8 mouse cellular contexts compared by ENCODE assay signal in the genomic region with DNA sequence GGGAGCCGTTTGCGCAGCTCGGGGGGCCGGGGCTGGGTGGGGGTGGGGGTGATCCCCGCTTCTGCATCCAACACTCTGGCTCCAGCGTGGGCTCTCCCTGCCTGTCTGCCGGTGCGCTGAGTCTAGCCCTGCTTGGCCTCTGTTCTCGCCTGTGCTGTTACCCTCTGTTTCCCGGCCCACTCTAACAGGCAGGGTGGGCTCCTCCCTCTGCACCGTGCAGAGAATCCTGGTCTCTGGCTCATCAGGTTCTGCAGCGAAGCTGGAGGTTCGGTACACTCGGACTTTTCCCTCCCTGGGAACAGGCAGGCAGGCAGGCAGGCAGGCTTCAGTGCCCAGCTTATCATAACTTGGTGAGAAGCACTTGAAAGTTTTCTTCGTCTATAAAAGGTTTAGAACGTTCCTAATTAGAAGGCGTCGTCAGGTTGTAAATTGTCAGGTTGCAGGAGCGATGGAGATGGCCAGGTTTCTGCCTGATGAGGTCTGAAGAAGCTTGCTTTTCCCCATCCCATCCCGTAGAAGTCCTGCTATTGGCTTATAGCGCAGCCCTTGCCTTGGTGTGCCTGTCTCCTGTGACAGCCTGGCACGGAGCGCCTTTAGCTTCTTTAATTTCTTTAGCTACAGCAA. TPM values are rescaled to one million over a fixed set of nuclear protein-coding genes. Genes with fewer than 3 reads are reported as not detected.
DNase-seq lines count a peak whose midpoint lies in the region; ATAC-seq and TF ChIP-seq lines count a peak whose summit lies in the region.

No protein-coding gene starts in this region.

- peaks cover 19% of the 10 kb centered on the region; the same call in 1 of the 2 replicates for H3K4me1 ChIP-seq in hindbrain, embryonic 10.5 days (replicated peaks)
- no peaks in the 10 kb centered on the region for H3K4me1 ChIP-seq in limb, embryonic 11.5 days (ENCODE audit: control insufficient read depth, insufficient read depth, low read length)
- H3K4me1 ChIP-seq in midbrain, embryonic 13.5 days (replicated peaks) = peaks cover 25% of the 10 kb centered on the region
- peaks cover 15% of the 10 kb centered on the region for H3K4me1 ChIP-seq in testis, adult 2 months (ENCODE audit: control insufficient read depth, insufficient read depth, low read length)

- H3K36me3 ChIP-seq in hindbrain, embryonic 10.5 days = peaks cover 11% of the 10 kb centered on the region
- H3K36me3 ChIP-seq in limb, embryonic 11.5 days (ENCODE audit: control insufficient read depth, insufficient read depth, low read length) = peaks cover 6% of the 10 kb centered on the region; the same call in 1 of the 2 replicates
- peaks cover 11% of the 10 kb centered on the region for H3K36me3 ChIP-seq in midbrain, embryonic 13.5 days
- H3K36me3 ChIP-seq in testis, adult 2 months (ENCODE audit: control insufficient read depth, insufficient read depth, low read length) = no peaks in the 10 kb centered on the region

- H3K4me3 ChIP-seq in hindbrain, embryonic 10.5 days = peak overlapping the region; percentile 83
- peak overlapping the region; percentile 73 for H3K4me3 ChIP-seq in limb, embryonic 11.5 days (ENCODE audit: low read depth, low read length)
- peak overlapping the region; percentile 81 for H3K4me3 ChIP-seq in midbrain, embryonic 13.5 days (replicated peaks)
- H3K4me3 ChIP-seq in testis, adult 2 months (ENCODE audit: control insufficient read depth, low read depth, low read length) = peak overlapping the region; percentile 90

- 0 out of 2 replicates have a peak, but pooled peaks cover 4% of the 10 kb centered on the region for H3K27me3 ChIP-seq in hindbrain, embryonic 10.5 days (ENCODE audit: insufficient read depth, poor library complexity, severe bottlenecking)
- H3K27me3 ChIP-seq in limb, embryonic 11.5 days (ENCODE audit: control insufficient read depth, insufficient read depth, low read length) = no peaks in the 10 kb centered on the region
- no peaks in the 10 kb centered on the region for H3K27me3 ChIP-seq in midbrain, embryonic 13.5 days
- no peaks in the 10 kb centered on the region for H3K27me3 ChIP-seq in testis, adult 2 months (ENCODE audit: control insufficient read depth, insufficient read depth, low read length)

- H3K9ac ChIP-seq in limb, embryonic 11.5 days (ENCODE audit: low read length) = peak overlapping the region; percentile 68
- H3K9ac ChIP-seq in midbrain, embryonic 13.5 days (replicated peaks) = peak overlapping the region; percentile 91

- no peak for TF ChIP-seq POLR2A in testis, adult 2 months (IDR thresholded peaks at IDR 0.05; ENCODE audit: control insufficient read depth, low read depth, low read length)

- peak overlapping the region; percentile 96 for H3K27ac ChIP-seq in hindbrain, embryonic 10.5 days
- peak overlapping the region; percentile 93; the same call in 1 of the 2 replicates for H3K27ac ChIP-seq in limb, embryonic 11.5 days (replicated peaks; ENCODE audit: low read depth, low read length)
- H3K27ac ChIP-seq in midbrain, embryonic 13.5 days = peak overlapping the region; percentile 95
- H3K27ac ChIP-seq in testis, adult 2 months (ENCODE audit: control insufficient read depth, insufficient read depth, low read depth, low read length) = peak overlapping the region; percentile 88

- TF ChIP-seq CTCF in testis, adult 2 months (IDR thresholded peaks at IDR 0.05; ENCODE audit: control insufficient read depth, insufficient read depth, insufficient replicate concordance, low read depth, low read length) = no peak

- ATAC-seq in erythroblast, adult 5-6 weeks (replicated peaks; ENCODE audit: low FRiP score, poor library complexity, severe bottlenecking) = peak; percentile 68
- peak; percentile 69 for ATAC-seq in limb, embryonic 11.5 days (ENCODE audit: insufficient number of reproducible peaks, low FRiP score, low TSS enrichment, low read depth)
- peak; percentile 85 for ATAC-seq in midbrain, embryonic 13.5 days

- peak overlapping the region; percentile 90 for H3K4me2 ChIP-seq in limb, embryonic 11.5 days (ENCODE audit: low read depth, severe bottlenecking)
- peak overlapping the region; percentile 85 for H3K4me2 ChIP-seq in midbrain, embryonic 13.5 days (replicated peaks)

- DNase-seq in heart, adult 11 months = peak; percentile 95
- DNase-seq in heart, postnatal 25 days (ENCODE audit: low spot score) = no peak
- DNase-seq in NIH3T3 (ENCODE audit: low read depth) = peak; percentile 51
- peak; percentile 61 for DNase-seq in hindbrain, embryonic 10.5 days (ENCODE audit: low spot score)
- no peak for DNase-seq in limb, embryonic 11.5 days (ENCODE audit: low spot score)

- intact Hi-C loops in heart, postnatal 25 days (cut with DNase I) = loop anchor here (2.0 kb wide), 2 partner anchors 29 to 51 kb away; no protein-coding TSS in a partner anchor

- no peaks in the 10 kb centered on the region for H3K9me3 ChIP-seq in hindbrain, embryonic 10.5 days
- no peaks in the 10 kb centered on the region for H3K9me3 ChIP-seq in limb, embryonic 11.5 days (ENCODE audit: control insufficient read depth, low read length)
- no peaks in the 10 kb centered on the region for H3K9me3 ChIP-seq in midbrain, embryonic 13.5 days

- WGBS in hindbrain, embryonic 10.5 days = 2% methylated on average over 23 of the region's 23 CpGs
- WGBS in limb, embryonic 11.5 days = 1% methylated on average over 22 of the region's 23 CpGs
- WGBS in midbrain, embryonic 13.5 days = under 1% methylated on average over 23 of the region's 23 CpGs

RNA-seq across cellular contexts. Expression of a gene that starts 0.9 kb away (rescaled TPM):
- 10 to 100 TPM; 59.4 to 63.6 TPM for total RNA-seq in heart, postnatal 25 days (2021)
- total RNA-seq in erythroblast, adult 5-6 weeks (2015; ENCODE audit: low replicate concordance) = 89.2 and 96.3 TPM in 2 replicates
- total RNA-seq in erythroblast, adult 5-6 weeks (2017; ENCODE audit: low replicate concordance) = 68.1 and 85.5 TPM in 2 replicates
- 22.6 and 25.5 TPM in 2 replicates for polyA plus RNA-seq in hindbrain, embryonic 10.5 days (2016; fragmentation: Nextera tagmentation; extraction: Ambion mirVana)
- polyA plus RNA-seq in limb, embryonic 11.5 days (2014; fragmentation: Nextera tagmentation; extraction: Ambion mirVana) = 21.7 and 22.4 TPM in 2 replicates
- polyA plus RNA-seq in midbrain, embryonic 13.5 days (2015; fragmentation: Nextera tagmentation; extraction: Ambion mirVana) = 35.3 and 39.6 TPM in 2 replicates
- 104 and 115 TPM in 2 replicates for polyA plus RNA-seq in testis, adult 2 months (2012; rRNA removed)

Comparison
In these comparisons a context has a peak if more than half of its experiments do, and no peak if none do; other contexts are left out.
1. DNase-seq: peak in heart, adult 11 months (single experiment), NIH3T3 (single experiment) and hindbrain, embryonic 10.5 days (single experiment); none in heart, postnatal 25 days (single experiment) and limb, embryonic 11.5 days (single experiment).
2. Peak in every context shown above with its lines, with median percentiles within 50 percentile points of each other: ATAC-seq, H3K27ac ChIP-seq and H3K4me3 ChIP-seq.